Mouse (Mus musculus): ENCODE measurements around the gene Klc4. TPM values are rescaled to one million over a fixed set of nuclear protein-coding genes. Genes with fewer than 3 reads are reported as not detected.

Klc4 gene
- 10 to 100 TPM; 35.3 to 50.3 TPM for total RNA-seq (2021)
- long read RNA-seq, experiment 1, transcript Klc4-202 (16 exons, 2,313 nt) = minor isoform, 14 of 93 reads
- long read RNA-seq, experiment 1, transcript Klc4-201 (16 exons, 2,322 nt) = major isoform, 23 of 93 reads
- long read RNA-seq, experiment 1, partial matches to known transcripts = 22 of 93 reads
- long read RNA-seq, experiment 1, other reads (novel, unspliced or antisense) = 34 of 93 reads
- long read RNA-seq, experiment 2, transcript Klc4-202 (16 exons, 2,313 nt) = major isoform, 7 of 23 reads
- long read RNA-seq, experiment 2, partial matches to known transcripts = 5 of 23 reads
- long read RNA-seq, experiment 2, other reads (novel, unspliced or antisense) = 8 of 23 reads

DNA sequence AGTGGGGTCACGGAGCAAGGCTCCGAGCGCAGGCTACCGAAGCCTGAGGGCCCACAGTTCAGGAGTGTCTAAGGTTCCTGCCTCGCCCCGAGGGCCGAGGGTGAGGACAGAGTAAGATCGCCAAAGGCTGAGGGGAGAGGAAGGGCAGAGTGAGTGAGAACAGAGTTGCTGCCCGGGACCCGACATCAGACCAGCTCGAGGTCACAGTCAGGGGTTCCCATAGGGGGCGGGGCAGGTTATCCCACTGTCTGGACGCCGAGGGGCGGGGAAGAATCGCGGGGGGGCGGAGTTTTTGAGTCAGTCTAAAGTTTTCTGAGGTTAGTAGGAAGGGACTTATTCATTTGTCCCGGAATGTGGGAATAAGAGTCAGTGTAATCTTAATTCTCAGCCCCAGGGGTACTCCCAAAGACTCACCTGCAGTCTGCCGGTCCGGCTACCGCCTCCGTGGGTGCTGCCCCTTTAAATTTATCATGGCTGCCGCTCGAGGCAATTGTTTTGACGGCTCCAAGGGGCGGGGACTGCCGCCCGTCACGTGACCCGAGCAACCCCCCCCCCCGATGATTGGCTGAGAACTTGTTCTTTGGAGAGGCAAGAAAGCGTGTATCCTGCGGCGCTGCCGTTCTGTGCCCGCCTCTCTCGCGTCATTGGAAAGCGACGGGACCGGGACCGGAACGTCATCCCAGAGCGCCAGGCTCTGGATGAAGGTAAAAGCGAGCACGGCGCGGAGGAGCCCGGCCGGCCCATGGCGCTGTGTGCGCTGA, at the start of gene Klc4, which contains the start of gene Mrpl2:
Gene Klc4, minus strand, starts transcription at position 462 of the 761 bp plus-strand sequence.
Gene Mrpl2, plus strand, starts transcription at position 669 of the 761 bp plus-strand sequence.
- DNase-seq = peak; percentile 95 to 98

DNA sequence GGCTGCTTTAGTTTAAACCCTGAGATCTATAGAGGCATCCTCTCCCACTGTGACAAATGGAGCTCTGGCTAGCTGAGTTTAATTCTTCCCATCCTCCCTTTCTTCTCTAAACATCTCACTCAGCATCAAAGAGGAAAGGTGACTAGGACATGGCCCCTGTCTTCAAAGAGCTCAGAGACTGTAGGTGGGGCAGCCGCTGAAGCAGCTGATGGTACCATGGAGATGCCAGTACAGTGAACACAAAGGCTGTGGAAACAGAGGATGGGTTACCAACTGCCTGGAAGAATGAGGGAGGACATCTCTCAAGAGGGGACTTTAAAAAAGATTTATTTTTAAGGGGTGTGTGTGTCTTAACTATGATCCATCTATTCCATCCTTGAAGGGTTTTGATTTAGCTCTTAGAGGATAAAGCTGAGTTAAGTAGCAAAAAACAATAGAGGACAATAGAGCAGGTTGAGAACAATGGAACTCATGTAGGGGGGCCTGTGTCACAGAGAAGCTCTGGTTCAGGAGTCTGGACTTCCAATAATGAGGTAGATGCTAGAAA, 48.8 kb upstream of the Klc4 start:
- DNase-seq = no peak

- no peak for DNase-seq
Observed at GRCm38 (mm10) chr17:46691390-46691789, 45.6 kb upstream of the Klc4 start.

- no peak for DNase-seq
Observed at GRCm38 (mm10) chr17:46690665-46691064, 44.8 kb upstream of the Klc4 start.

- no peak for DNase-seq
Observed at GRCm38 (mm10) chr17:46685913-46686312, 40.1 kb upstream of the Klc4 start.

- DNase-seq = no peak
Observed at GRCm38 (mm10) chr17:46682654-46683389, 37.0 kb upstream of the Klc4 start.

- DNase-seq = no peak
Observed at GRCm38 (mm10) chr17:46681466-46682118, 35.8 kb upstream of the Klc4 start.

DNA sequence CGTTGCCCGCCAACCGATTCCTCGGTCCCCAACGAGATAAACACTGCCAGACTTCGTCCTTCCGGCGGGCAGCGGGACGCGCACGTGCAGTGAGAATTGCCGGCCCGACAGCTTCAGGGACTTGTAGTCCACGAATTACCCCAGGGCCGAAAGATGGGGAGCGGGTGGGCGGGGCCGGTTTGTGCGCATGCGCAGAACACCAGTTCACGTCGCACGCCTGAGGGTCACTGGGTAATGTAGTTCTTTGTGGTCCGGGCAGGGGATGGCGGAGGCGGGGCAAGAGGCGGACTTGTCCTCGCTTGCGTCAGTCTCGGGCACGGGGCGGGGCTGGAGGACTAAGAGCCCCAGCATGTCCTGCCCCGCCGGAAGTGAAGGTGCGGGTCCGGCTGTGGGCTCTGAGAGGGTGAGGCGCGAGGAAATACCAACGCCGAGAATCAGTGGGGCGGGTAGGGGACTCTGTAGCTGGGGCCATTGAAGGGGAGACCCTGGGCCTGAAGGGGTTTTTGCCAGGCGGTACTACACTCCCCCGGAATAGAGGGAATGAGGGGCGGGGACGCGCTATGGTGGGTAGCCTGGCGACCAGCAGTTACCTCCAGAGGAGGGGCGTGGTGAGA, 35.0 kb upstream of the Klc4 start, which contains the start of gene Klhdc3:
Gene Klhdc3, minus strand, starts transcription at position 155 of the 614 bp plus-strand sequence.
- peak; percentile 98 to 99 for DNase-seq

DNA sequence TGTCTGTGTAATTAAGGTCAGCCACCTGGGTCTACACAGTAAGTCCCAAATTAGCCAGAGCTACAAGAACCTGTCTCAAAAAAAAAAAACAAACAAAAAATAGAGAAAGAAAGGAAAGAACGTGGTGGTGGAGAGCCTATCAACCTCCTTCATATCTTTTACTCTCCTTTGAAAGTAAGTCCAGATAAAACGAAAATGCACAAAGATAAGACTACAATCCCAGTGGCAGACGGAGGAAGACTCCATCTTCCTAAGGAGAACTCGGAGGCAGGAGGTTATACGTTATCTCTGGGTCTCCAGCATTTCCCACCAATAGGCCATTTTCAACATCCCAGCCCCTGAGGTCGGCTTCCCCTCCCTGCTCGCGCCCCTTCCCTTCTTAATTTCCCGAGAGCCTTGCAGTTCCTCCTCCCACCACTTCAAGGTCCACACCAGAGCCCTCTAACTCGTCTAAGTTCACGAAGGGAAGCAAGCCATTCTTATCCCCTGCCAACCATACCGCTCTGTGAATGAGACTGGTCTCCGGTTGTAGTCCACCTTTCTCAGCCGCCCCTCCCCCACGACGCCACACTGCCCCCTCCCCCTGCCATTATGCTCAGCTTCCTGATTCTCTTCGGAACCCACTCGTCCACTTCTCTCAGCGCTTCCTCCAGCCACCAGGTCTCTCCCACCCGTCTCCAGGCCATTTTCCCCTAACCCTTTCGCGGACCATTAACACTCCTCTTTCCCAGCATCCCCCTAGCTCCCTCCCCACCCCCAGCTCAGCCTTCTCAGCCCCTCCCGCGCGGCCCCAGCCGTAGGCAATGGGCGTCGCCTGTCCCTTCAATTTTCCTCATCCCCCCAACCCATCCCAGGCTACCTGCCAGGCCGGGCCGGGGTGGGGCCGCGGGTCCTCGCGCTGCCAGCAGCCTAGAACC, 34.3 kb upstream of the Klc4 start:
- peak; percentile 43 to 61 for DNase-seq

- no peak for DNase-seq
Observed at GRCm38 (mm10) chr17:46678911-46679310, 33.1 kb upstream of the Klc4 start.

DNA sequence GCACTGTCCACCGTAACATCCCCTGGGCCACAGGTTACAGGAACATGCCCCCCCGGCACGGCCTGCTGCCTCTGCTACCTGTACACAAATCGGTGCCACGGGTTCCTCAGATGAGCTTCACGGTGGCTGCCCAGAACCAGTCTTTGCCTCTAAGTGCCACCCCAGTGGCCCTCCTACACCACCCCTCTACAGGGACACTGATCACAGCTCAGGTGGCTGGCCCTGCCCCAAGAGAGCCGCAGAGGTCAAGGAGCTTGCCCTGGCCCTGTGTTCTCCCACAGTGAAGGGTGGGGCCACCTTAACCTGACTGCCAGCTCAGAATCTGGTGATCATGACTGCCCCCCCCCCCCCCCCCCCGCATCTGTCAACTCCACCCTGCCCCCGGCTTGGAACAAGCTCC, 32.6 kb upstream of the Klc4 start, which contains the start of gene Mea1:
Gene Mea1, plus strand, starts transcription at position 378 of the 400 bp plus-strand sequence.
- no peak for DNase-seq

- peak in 1 of 2 experiments; percentile 20 for DNase-seq
Observed at GRCm38 (mm10) chr17:46674530-46675283, 28.9 kb upstream of the Klc4 start.

GRCm38 (mm10) chr17:46673850-46674529, 28.2 kb upstream of the Klc4 start, which contains the start of gene Rrp36:
TSS of gene Rrp36 (minus strand) at chr17:46674352.
- peak; percentile 95 for DNase-seq

DNA sequence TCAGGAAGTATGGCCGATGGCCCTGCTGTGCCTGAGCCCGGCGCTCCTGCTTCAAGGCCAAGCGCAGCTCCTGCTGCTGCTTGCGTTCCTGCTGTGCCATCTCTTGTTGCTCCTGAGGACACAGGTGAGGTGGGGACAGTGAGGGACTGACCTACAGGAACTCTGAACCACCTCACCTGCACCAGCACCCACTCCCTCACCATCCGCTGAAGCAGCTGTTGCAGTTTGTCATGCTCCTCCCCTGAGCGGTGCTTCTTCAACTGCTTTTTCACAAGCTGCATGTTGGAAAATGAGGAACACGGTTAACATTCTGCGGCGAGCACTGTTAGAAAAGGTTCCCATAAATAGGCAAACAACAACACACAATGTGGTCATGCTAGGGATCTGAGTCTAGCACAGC, 24.1 kb upstream of the Klc4 start:
- DNase-seq = no peak

GRCm38 (mm10) chr17:46667712-46668111, 21.9 kb upstream of the Klc4 start:
- peak; percentile 44 to 53 for DNase-seq

- DNase-seq = no peak
Observed at GRCm38 (mm10) chr17:46662730-46663129, 16.9 kb upstream of the Klc4 start.

GRCm38 (mm10) chr17:46661981-46662380, 16.2 kb upstream of the Klc4 start:
- no peak for DNase-seq

DNA sequence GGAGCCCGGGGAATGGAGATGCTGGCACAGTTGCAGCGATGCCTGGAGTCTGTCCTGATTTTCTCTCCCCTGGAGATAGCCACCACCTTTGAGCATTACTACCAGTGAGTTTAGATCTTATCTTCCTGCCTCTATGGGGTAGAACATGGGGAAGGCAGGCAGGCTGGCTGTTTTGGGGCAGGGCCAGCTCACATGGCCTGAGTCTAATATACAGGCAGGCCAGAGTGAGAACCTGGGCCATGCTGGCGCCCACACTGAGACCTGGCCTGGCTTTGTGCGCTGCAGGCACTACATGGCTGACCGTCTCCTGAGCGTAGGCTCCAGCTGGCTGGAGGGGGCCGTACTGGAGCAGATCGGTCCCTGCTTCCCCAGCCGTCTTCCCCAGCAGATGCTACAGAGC, 15.5 kb upstream of the Klc4 start:
- DNase-seq = no peak
